Mouse (Mus musculus) megakaryocyte progenitor cell, adult 5-6 weeks (primary cell): ENCODE results near the gene Pdia5. TPM values are rescaled to one million over a fixed set of nuclear protein-coding genes. Genes with fewer than 3 reads are reported as not detected.

Source experiments
- ATAC-seq: replicated peaks from 2 replicates; pipeline ENCODE4 v1.8.0; 2016; ENCODE audit warnings: mild to moderate bottlenecking, moderate TSS enrichment, inconsistent platforms; ENCODE audit not compliant: poor library complexity
- total RNA-seq, 2 experiments: library from RNA; stranded (forward) in 1 of 2; stranded (reverse) in 1 of 2; fragments of 157-497, 149-512 nt in 1 of 2; fragments of 200-1000 nt in 1 of 2; gene quantifications; 2 replicates each; pipeline versions ENCODE4 v1.2.3 to v1.2.4; 2015 to 2017

The Pdia5 gene
- total RNA-seq (2015) (25.3 and 27.0 TPM in 2 replicates), total RNA-seq (2017) (9.8 and 10.8 TPM in 2 replicates)

- ATAC-seq: peak; percentile 91
Measured at GRCm38 (mm10) chr16:35490231-35491070, at the start of gene Pdia5. Pdia5 (minus strand) TSS chr16:35490873.

- no peak for ATAC-seq
Measured at GRCm38 (mm10) chr16:35539041-35539440, 48.4 kb upstream of the Pdia5 start.

- no peak for ATAC-seq
Measured at GRCm38 (mm10) chr16:35537651-35538050, 47.0 kb upstream of the Pdia5 start.

GRCm38 (mm10) chr16:35534630-35535029 lies 44.0 kb upstream of the Pdia5 start:
- ATAC-seq: no peak

- ATAC-seq: no peak
Measured at GRCm38 (mm10) chr16:35524200-35524599, 33.5 kb upstream of the Pdia5 start.

- ATAC-seq: no peak
Measured at GRCm38 (mm10) chr16:35519245-35519644, 28.6 kb upstream of the Pdia5 start.

GRCm38 (mm10) chr16:35517976-35518951 lies 27.6 kb upstream of the Pdia5 start:
- no peak for ATAC-seq

GRCm38 (mm10) chr16:35515977-35516612 lies 25.4 kb upstream of the Pdia5 start:
- ATAC-seq: no peak

- ATAC-seq: no peak
Measured at GRCm38 (mm10) chr16:35509331-35510070, 18.8 kb upstream of the Pdia5 start.

GRCm38 (mm10) chr16:35508581-35508980 lies 17.9 kb upstream of the Pdia5 start:
- ATAC-seq: no peak

GRCm38 (mm10) chr16:35505786-35506185 lies 15.1 kb upstream of the Pdia5 start:
- no peak for ATAC-seq

GRCm38 (mm10) chr16:35504266-35504665 lies 13.6 kb upstream of the Pdia5 start:
- no peak for ATAC-seq

GRCm38 (mm10) chr16:35502456-35502855 lies 11.8 kb upstream of the Pdia5 start:
- 0 out of 2 replicates have a peak, but pooled peaks have one; percentile 20 for ATAC-seq

GRCm38 (mm10) chr16:35501106-35501760 lies 10.6 kb upstream of the Pdia5 start:
- no peak for ATAC-seq

GRCm38 (mm10) chr16:35500342-35500741 lies 9.7 kb upstream of the Pdia5 start:
- no peak for ATAC-seq

GRCm38 (mm10) chr16:35489793-35490192 lies 880 bp downstream of the Pdia5 start:
- ATAC-seq: peak; percentile 8; the same call in 1 of the 2 replicates

- no peak for ATAC-seq
Measured at GRCm38 (mm10) chr16:35489066-35489718, 1.5 kb downstream of the Pdia5 start.

- no peak for ATAC-seq
Measured at GRCm38 (mm10) chr16:35487776-35488175, 2.9 kb downstream of the Pdia5 start.

GRCm38 (mm10) chr16:35487056-35487455 lies 3.6 kb downstream of the Pdia5 start:
- ATAC-seq: no peak
